Mouse (Mus musculus) urinary bladder, postnatal 25 days (tissue): ENCODE data around the gene Rln1.
A peak's percentile ranks its signal among the peaks of the same experiment; 100 is the strongest.

ENCODE experiments used
- DNase-seq: peaks from one replicate; pipeline ENCODE4 v3.0.0; 2022; ENCODE audit warnings: low spot score

Gene Rln1

DNA sequence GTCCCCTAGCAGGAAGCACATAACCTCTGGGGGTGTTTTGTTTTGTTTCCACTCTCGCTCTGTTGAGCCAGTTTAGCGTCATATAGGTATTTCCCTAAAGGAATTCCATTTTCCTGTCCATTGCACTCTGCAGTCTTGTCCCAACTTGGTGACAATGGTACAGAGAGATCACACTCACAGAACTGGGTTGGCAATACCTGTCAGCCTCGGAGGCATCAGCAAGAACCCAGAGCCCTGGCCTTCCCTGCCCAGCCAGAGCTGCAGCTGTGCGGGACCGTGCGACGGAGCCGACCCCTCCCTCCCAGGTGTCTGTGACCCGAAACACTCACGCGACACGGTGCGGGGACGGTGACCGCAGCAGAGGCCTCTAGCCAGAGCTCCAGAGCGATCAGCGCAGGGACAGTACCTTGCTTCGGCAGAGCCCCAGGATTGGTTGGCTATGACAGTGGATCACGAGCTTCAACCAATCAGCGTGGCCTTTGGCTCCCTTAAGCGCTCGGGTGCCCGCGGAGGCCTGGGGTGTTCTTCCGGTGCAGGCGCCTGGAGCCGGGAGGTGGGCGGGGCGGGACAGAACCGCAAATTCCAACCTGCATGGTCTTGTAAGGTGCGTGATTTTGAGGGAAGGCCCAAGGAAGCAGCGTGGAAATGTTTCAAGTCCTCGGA is 27.1 kb upstream of the Rln1 start:
- DNase-seq: peak; percentile 77

DNA sequence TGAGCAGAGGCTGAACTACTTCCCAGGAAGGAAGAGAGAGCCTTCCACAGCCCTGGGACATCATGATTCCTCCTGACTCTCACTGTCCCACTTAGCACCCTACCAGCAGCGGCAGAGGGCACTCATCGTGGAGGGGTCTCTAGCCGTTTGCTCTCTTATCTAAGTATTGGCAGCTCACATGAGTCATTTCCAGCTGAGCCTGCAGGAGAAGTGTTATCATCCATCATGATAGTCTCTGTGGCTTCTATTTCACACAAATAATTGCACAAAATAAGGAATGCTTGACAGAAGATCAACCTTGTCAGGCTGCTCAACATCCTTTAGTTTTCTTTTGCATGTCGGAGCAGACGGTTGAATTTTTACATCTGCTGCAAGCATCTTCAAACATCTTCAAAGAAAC is 25.8 kb upstream of the Rln1 start:
- no peak for DNase-seq

DNA sequence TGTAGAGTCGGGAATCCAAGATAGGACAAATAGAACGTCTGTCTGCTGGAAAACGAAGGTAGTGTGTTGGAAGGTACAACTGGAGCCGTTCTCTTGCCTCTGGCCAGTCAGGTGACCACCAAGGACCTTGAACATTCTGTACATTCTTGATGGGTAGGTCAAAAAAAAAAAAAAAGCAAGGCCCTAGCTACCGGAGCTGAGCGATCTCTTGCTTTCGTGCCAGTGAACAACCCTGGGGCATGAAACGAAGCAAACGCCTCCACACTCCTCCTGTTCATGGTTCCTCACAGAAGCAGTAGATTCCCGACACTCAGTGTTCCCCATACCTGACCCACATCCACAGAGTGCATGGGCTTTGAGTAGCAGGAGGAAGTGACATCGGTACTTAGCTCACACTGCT is 21.8 kb upstream of the Rln1 start:
- DNase-seq: no peak

DNA sequence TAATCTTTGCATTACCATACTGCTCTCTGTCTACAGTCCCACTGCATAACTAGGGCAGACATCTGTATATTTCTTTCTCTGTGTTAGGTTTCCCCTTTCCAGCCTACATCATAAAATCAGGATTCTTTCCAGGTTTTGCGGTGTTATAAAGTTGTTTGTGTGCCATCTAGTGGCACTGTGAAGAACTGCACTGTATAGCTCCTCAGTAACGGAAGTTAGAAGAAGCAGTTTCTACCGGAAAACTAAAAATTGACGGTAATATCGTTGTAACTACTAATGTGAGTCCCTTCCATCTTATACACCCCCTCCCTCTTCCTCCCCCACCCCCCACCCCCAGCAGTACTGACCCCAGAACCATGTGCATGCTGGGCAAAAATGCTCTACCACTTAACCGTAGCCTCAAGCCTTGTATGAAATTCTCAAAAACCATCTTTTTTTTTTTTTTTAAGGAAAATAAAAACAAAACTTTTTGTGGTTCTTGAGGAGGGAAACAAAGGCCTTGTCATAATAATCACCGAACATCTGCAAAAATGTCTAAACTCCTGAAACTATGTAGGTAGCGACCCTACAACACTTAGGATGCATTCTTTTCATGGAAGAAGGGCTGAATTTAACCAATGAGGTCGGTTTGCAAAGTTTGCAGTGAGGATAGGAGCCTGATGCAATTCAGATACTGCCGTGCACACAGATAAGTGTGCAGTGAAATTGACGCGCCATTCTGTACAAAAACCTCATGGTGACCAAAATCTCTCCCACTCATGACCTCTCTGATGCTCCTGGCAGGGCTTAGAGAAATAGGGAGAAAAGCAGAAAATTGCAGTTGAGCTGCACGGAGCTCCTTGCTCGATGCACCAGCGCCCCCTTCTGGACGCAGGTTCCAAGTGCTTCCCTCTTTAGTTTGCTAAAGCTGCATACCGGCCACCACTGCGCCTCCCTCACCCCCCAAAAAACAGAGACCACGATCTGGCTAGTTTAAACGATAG is 20.7 kb upstream of the Rln1 start:
- DNase-seq: peak; percentile 90

DNA sequence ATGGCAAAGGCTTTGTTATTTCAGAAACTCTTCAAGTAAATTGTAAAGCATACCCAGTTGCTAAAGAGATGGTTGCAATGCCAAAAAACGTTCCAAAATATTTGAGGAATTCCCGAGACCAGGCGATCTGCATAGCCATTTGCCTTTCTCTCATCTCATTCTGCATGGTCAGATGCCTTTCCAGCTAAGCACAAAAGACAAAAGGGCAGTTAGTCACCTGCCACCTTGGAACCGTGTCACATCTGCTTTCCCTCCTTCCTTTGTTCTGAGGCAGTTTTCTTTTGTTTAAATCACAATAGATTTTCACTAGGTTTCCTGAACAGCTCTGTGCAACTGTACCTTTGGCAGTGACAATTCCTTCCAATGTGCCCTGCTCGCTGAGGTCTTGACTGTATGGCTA is 16.5 kb upstream of the Rln1 start:
- no peak for DNase-seq

DNA sequence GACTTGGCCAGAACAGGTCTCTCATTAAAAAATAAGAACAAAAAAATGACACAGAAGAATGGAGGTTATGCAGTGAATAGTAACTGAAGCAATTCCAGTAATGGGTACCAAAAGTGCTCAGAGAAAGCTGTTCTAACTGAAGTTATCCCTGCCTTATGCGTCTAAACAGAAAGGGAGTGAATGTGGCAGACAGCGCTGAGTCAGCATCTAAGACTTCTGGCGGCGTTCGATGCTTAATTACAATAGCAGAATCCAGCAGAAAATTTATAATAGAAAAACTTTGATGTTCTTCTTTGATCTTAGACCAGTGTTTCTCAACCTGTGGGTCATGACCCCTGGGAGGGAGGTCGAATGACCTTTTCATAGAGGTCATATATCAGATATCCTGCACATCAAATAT is 11.2 kb upstream of the Rln1 start:
- no peak for DNase-seq

DNA sequence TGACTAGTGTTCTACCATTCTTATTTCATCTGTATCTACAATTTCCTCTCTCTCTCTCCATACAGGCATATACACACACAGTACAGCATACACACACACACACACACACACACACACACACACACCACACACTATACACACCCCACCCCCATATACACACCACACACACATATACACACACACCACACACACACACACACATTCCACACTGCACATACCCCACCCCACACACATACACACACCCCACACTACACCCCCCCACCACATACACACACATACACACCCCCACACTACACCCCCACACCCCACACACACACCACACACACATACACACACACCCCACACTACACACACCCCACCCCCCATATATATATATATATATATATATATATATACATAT is 10.4 kb upstream of the Rln1 start:
- DNase-seq: no peak

DNA sequence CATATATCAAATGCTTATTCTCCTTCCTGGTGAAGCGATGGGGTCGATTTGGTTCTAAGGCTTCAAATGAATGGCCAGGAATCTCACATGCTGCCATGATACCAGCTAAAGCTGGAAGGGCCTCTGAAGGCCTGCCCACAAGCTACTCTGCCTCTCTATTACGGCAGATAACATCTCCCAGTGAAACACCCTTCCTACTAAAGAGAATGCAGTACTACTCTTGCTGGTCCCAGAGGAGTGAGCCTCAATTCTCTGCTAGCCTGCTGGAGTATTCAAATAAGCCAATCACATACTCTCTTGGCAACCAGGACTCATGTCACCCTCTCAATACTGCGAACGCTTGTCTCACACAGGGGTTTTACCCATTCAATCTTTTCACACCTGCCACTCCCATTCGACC is 7.8 kb upstream of the Rln1 start:
- DNase-seq: no peak

DNA sequence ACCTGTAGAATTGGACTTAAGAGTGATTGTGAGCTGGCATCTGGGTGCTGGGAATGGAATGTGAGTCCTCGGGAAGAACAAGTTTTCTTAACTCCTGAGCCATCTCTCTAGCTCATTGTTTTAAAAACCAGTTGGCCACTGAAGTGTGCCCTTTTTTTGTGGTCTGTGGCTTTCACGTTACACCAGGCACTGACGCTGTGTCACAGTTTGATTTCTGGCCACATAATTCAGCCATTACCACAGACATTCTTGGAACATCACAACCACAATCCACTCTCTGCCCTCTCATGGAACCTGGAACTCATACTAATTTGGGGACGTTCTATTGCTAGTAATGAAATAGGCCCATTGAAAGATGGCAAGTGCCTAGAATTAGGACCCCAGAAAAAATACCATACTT is 6.6 kb upstream of the Rln1 start:
- no peak for DNase-seq

DNA sequence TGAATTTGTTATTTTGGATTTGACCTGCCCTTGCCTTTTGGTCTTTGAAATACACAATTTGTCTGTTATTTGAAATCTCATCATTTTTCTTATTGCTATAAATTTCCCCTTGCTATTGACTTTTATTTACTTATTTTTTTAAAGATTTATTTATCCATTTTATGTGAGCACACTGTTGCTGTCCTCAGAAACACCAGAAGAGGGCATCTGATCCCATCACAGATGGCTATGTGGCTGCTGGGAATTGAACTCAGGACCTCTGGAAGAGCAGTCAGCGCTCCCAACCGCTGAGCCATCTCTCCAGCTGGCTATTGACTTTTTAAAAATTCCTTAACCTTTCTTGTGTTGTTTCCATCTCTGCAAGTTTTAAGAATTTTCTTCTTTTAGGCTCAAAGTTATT is 2.2 kb upstream of the Rln1 start:
- DNase-seq: no peak

DNA sequence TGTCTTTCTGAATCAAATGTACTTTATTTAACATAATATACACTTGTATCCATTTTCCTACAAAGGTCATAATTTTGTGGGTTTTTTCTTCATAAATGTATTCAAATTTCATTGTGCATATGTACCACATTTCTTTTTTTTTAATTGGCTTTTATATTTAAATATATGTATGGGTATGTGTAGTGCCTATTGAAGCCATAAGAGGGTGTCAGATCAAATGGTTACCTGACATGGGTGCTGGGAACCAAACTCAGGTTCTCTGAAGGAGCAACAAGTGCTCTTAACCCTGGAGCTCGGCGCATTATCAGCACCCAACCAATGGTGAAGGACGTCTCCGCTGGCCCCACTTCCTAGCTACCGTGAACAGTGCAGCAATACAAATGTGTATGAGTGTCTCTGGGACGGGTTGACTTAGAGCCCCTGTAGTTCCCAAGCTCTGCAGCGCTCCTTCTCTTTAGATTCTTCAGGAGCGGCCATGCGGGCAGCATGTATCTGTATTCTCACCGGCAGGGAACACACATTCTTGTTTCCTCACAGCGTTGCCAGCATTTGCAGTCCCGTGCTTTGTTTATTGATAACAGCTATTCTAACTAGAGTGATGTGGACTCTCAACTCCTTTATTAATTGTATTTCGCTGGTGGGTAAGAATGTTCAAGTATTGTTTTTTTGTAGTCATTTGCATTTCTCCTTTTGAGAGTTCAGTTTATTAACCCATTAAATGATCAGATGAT is 7.5 kb downstream of the Rln1 start:
- DNase-seq: no peak

DNA sequence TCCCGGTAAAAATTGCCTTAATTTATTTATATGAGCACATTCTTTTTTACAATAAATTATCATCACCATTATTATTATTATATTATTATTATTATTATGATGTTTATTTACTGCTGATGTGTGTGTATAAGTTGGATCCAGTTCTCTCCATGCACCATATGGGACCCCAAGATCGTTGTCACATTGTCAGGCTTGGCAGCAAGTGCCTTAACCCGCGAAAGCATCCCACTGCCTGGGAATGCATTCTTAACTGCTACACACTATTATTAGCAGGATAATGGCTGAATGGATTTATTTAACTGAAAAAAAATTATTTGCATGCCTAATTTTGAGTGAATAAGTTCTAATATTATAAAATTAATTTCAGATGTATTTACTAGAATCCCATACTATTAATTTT is 8.1 kb downstream of the Rln1 start:
- DNase-seq: no peak

DNA sequence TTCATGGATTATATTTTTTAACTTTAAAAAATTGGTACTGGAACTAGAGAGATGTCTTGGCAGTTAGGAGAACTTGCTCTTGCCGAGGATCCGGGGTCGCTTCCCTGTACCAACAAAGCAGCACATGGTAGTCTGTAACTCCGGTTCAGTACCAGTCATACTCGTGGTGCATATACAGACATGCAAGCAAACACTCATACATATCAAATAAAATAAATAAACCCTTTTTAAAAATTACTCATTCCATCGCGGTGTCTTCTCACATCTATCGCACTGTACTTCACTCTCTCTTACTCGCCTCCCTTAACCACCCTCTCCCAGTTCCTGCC is 8.7 kb downstream of the Rln1 start:
- DNase-seq: no peak

DNA sequence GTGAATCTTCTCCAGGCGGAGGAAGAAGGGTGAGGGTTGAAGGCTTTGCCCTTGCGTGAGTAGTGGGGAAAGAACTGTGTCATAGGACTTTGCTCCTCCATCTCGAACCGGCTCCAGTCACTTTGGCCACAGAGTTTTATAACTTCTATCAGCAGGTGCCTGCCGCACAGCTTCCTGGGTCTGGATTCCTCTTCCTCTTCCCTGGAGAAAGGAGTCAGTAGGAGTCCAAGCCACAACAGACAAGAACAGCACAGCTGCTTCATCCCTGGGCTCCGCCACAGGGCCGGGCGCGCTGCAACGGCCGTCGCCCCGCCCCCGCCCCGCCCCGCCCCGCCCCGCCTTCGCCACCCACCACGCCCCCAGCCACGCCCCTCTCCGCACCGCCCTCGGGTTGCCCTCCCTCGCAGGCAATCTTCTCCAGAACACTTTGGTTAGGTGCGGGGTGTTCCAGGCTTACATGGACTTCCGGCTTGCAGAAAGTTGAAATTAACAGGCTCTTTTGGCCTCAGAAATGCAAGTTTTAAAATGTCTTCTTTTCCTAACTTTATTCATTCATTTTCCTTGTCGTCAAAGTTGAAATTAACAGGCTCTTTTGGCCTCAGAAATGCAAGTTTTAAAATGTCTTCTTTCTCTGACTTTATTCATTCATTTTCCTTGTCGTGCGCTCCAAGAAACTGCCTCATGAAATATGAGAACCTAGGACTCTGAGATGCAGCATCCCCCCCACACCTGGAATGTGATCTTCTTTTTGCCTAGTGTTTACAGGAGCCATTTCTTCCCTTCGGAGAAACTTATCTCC is 9.2 kb downstream of the Rln1 start, which contains the start of gene Insl6:
Insl6 (minus strand) TSS at position 304 of the 799 bp plus-strand sequence.
- peak; percentile 75 for DNase-seq

DNA sequence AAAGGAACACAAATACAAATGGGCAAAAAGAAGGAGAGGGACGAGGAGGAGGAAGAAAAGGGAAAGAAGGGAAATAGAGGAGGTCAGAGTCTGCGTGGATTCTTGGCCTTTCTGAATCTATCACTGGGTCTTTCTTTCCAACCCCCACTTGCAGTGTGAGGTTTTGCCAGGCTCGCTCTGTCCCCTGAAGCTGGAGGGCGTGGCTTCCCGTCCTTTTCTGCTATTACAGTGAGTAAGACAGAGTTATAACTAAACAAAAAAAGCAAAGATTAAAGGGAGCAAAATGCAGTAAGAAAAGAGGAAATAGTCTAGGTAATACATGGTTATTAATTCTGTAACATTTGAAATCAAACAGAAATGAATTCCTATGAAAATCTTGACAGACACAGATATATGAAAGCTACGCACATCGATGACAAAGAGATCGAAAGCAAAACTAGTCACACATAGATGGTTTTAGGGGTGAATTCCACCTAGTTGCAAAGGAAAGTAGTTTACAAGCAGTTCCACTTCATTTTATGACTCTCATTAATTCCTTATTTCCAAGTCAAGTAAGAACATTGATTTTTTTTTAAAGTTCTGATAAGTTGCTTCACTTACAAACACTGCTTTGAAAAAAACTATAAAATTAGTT is 10.9 kb downstream of the Rln1 start:
- no peak for DNase-seq

DNA sequence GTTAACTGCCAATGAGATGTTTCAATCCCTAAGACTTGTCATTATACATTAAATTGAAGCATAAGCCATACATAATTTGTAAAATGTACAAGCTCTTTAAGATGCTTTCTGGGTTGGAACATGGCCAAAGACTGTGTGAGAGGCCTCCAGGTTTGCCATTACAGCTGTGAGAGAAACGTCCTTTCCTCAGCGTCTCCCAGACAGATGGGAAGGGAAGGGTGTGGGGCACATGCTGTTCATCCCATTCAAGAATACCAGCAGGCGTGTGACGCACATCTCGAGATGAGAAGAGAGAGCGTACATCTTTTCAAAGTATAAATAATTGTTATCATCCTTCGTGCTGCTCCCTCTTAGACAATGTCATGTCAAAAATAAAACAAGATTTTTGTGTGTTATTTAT is 21.8 kb downstream of the Rln1 start:
- DNase-seq: no peak

DNA sequence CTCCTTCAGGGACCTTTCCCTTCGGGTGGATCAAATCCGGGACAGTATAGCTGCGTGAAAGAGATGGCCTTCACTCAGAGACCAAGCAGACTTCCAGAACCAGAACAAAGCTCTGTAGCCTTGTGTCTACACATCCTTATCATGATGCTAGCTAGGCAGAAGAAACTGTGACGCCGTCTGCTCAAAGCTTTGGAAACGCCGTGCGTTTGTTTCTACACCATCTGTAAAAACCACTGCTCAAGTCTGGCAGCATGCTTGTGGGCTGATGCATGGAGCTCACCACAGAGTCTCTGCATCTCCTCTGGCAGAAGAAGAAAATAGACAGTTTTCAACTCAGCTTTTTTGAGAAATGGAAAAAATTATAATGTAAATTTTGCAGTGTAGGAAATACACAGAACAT is 22.7 kb downstream of the Rln1 start:
- DNase-seq: no peak

DNA sequence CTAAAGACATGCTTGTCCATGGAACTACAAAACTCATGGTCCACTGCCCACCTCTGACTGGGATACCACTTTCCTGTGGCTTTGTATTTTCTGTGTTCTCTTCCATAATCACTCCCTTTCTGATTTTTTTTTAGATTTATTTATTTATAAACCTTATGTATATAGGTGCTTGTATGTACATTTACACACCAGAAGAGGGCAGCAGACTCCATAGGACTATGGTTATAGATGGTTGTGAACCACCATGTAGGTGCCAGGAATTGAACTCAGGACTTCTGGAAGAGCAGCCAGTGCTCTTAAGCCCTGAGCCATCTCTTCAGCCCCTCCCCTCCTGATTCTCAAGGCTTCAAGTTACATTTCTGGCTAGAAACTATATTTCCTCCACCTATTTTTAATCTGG is 25.6 kb downstream of the Rln1 start:
- DNase-seq: no peak

DNA sequence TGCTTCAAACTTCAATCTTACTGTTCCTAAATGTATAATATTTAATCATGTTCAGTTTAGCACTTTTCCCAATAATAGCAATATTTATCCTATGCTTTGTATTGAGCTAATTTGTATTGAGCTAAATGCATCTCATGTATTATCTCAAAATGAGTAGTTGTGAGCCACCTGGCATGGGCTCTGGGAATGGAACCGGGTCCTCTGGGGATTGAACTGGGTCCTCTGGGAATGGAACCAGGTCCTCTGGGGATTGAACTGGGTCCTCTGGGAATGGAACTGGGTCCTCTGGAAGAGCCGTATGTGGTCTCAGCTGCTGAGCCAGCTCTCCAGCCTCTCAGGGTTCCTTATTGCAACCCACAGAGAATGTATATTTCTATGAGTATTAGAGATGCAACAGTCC is 32.4 kb downstream of the Rln1 start:
- DNase-seq: no peak

DNA sequence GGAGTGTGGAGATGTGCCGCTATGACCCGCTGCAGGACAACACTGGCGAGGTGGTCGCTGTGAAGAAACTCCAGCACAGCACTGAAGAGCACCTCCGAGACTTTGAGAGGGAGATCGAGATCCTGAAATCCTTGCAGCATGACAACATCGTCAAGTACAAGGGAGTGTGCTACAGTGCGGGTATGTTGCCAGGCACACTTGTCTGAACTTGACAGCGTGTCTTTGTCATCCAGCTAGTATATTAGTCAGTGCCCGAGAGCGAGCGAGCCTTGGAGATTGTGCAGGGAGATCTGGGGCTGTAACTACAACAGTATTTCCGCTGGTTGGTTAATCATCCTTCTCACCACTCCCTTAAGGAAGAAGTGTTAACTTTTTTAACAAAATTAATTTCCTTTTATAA is 33.6 kb downstream of the Rln1 start:
- peak; percentile 28 for DNase-seq

DNA sequence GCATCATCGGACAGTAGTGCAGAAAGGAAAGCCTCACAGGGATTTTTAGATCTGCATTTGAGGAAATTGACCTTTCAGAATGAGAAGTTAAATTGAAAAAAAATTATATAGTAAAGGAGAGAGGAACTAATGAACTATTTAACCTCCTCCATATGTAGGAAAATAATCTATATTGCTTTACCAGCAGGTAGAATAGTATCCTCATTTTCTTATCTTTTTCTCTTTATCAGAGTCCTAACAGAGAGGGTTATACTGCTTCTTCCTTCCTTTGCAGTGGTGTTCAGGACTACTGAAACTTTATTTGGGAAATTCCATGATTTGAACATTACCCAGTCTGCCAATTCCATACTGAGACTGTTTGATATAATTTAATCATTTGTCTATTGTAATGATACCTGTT is 37.1 kb downstream of the Rln1 start:
- no peak for DNase-seq

DNA sequence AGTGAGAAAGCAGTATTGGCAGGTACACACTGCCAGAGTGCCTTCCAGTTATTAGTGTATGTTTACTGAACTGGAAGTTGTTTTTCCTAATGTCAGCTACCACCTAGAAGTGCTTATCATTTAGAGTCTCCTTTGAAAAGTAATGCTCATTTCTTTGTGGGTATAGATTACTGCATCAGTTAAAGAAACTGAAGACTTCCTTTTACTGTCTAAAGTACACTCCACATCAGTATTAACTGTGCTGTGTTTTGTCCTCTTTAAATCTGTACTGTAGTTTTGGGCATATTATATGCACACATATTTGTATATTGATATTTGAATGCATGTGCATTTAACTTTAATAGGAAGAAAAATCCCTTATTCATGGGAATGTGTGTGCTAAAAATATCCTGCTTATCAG is 38.3 kb downstream of the Rln1 start:
- no peak for DNase-seq
